Mouse (Mus musculus): ENCODE data around the gene Eef1akmt1.

Eef1akmt1 gene

DNA sequence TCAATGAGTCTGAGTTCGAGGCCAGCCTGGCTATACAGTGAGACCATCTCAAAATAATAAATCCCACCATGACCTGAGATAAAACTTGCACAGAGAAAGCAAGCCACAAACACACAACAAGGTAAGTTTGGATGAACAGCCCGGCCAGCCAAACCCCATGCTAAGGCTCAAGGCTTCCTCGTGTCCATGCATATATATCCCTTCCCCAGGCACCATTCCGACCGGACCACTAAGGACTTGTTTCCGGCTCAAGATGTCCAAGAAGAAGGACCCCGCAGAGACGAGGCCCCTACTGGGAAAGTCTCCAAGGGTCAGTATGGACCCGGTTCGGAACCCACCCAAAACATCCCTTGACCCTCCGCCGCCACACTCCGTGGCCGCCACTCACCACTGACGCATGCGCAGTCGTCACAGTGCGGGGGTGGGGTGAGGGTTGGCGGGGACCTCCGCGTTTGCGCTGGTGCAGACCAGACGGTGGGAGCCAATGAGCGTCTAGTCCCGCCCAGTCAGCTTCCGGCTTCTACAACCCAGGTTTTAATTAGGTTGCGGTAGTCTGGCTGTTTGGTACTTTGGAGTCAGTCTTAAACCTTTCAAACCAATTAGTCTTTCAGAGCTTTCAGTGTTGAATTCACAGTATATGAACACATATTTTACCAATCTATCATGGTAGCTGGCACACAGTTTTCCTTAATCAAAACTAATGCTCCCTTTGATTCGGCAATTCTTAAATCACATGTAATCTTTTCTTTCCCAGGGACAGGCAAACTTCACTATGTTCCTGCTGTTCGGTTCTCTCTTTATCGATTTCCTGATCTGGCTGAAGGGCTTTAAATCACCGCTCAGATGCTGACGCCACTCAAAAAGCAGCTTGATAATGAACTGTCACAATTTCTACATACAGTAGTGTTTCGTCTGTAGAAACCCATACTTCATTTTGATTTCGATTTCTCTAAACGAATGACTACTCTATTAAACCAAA is at the start of gene Eef1akmt1:
Gene Eef1akmt1, minus strand, starts transcription at position 458 of the 979 bp plus-strand sequence.
- peak; percentile 56 for DNase-seq (ENCODE audit: extremely low read depth, low read depth, low spot score)

DNA sequence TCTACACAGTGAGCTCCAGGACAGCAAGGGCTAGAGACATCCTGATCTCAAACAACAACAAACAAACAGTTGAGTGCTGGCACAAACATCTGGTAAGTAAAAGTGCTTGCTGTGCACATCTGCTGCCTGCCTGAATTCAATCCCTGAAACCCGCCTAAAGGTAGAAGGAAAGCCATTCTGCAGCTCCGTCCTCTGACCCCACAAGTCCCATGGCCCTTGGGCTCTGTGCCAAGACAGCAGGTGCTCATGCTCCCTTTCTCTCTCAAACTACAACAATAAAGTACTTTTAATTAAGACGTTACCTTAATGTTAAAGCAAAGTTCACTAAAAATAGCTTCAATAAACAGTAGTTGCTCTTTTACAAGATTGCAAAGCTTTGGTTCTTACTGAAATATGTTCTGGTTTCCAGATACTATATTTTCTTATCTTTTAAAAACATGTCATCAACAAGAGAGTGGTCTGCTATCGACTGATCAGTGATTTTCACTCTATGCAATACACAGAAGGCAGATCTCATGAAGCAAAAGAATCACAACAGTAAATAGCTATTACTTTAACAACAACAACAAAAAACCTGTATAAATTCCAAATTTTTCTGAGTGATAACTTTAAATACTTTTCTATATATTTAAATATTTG is 49.3 kb upstream of the Eef1akmt1 start:
- DNase-seq (ENCODE audit: extremely low read depth, low read depth, low spot score), result no peak

DNA sequence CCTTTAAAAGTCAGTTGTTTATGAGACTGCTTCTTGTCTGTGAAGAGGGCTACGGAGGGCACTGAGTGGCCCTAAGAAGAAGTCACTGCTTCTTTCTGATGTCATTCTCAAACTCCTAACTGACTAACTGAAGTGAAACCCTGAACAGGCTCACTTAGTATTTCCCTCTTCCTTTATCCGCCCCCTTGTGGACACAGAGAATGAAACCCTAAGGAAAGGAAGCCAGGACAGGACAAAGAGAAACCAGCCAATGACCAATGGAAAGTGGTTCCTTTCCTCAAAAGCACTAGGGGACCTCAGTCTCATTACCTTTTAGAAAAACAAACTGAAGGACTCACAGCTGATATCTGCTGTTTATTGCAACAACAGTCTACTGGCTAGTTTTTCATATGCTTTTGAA is 48.1 kb upstream of the Eef1akmt1 start:
- DNase-seq (ENCODE audit: extremely low read depth, low read depth, low spot score), result no peak

DNA sequence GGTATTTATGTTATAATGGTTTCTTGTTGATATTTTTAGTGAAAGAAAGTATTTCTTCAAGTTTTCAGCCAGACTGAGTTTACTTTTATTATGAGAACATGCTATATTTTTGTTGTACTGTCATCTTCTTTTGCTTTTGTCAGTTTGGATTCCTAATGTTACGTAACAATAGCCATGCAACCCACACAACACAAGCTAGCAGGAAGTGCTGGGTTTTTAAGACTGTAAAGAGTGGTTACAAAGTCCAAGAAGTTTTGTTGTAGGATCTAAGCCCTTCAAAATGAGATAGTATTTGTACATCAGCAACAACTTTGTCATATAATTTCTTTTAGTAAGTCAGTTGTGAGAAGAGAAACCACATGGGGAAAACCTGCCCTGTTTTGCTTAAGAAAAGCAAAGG is 46.3 kb upstream of the Eef1akmt1 start:
- DNase-seq (ENCODE audit: extremely low read depth, low read depth, low spot score), result no peak

DNA sequence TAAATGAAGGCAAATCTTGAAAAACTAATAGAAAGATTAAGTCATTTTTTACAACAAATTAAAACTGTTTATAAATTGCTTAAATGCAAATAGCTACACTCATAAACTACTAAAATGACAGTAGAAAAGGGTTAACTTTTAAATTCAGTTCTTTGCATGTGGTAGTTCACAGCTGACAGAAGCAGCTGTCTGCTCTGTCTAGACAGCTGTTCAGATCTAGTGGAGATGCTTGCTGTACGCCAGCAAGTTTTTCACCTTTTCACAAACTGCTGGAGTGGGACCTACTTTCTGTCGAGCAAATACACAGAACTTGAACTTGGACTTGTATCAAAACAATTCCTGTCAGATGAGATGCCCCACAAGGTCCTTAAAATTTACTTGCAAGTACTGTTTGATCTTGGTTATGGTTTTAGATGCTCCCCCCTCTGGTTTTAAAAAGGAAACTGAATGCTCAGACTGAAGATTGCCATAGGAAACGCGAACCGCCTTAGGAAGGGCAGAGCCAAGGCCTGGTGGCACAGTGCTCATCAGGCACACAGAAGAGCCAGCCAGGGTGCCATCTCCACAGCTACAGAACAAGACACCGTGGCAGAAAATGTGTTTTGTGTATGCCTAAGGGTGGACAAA is 45.0 kb upstream of the Eef1akmt1 start:
- no peak for DNase-seq (ENCODE audit: extremely low read depth, low read depth, low spot score)

DNA sequence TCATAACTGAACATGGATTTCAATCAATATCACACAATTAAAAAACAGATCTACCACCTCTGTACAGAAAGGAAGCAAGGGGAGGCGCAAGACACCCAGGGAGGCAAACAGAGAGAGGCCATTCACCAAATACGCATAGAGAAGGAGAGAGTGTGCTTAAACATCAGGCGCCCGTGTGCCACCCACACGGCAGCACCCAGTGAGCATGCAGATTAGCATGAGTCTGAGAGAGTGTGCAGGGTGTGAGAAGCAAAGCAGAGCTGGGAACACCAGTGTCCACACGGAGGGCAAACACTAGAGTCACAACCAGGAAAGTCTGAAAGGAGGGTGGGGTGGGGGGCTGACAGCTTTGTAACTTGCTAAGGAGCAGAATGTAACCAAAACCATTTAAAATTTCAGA is 44.4 kb upstream of the Eef1akmt1 start:
- no peak for DNase-seq (ENCODE audit: extremely low read depth, low read depth, low spot score)

DNA sequence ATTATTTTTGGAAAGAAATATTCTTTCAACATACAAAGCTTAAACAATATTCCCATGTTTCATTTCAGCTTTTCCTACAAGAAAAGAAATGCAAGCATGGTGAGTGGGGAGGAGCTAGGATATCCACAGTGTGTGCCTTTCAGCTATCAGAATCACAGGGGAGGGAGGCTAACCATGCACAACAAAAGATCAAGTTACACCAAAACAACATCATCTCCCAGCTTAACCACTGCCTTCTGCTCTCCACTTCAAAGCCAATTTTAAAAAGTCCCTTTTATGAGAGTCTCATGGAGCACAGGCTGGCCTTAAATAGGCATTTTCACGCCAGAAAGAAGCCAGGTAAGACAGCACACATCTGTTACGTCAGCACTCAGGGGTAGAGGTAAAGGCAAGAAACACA is 39.6 kb upstream of the Eef1akmt1 start:
- DNase-seq (ENCODE audit: extremely low read depth, low read depth, low spot score), result no peak

DNA sequence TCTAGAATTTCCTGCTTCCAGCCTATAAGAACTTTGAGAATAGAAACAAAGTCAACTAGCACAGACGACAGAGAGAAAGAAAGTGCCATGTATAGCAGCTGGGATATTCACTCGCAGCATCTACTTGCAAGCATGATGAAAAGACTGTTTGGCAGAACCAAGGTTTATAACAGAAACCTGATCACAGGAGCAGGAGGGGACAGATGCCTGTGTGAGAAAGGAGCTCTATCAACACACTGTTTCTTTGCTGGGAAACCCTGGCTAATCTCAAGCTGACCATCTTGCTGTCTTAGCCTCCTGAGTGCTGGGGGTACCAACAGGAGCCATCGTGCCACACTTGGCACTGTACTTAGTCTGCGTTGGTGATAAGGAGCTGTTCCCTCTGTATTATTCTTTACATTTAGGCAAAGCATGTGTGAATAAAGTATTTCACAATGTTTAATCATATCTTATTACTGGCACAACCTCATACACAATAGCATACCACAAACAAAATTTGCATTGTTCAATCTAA is 38.5 kb upstream of the Eef1akmt1 start:
- DNase-seq (ENCODE audit: extremely low read depth, low read depth, low spot score), result no peak

DNA sequence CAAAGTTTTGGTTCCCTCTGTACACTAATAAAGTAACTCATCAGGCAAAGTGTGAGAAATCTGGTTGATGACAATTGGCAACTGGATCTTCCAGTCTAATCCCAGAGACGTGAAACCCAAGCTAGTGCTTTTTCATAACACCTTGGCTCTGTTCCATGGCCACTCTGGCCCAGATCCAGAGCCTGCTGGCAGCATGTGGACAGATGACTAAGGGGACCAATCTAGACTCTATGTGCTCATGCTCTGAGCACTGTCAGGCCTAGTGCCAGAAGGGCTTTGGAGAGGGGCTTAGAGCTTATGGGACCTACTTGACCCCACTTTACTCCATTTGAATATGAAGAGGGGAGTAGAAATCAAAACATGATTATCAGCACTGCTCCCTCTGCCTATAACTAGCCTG is 36.1 kb upstream of the Eef1akmt1 start:
- peak; percentile 50 for DNase-seq (ENCODE audit: extremely low read depth, low read depth, low spot score)

DNA sequence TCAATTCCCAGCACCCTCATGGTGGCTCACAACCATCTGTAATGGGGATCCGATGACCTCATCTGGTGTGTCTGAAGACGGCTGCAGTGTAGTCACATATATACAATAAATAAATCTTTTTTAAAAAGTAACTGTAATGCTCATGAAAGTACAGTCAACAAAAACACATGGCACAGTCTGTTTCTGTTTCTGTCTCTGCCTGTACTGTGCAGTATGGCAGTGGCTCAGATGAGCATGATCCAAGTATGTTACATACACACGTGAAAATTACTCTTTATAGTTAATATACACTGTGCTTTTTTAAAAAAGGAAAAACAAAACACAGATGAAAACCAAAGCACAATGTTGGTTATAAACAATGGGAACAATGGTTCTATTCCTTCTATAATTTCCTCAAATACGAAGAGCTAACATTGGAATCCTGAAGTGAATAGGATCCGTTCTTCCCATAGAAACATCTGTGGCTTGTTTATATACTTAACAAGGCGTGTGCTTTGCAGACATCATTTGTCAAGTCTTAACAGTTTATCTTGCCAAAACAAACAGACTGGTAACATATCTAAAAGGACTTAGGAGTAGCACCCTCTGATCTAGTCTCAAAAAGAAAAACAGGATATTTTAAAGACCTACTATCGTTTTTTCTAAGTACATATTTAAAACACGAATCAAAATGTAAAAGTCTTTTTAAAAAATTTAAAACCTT is 35.4 kb upstream of the Eef1akmt1 start:
- no peak for DNase-seq (ENCODE audit: extremely low read depth, low read depth, low spot score)

DNA sequence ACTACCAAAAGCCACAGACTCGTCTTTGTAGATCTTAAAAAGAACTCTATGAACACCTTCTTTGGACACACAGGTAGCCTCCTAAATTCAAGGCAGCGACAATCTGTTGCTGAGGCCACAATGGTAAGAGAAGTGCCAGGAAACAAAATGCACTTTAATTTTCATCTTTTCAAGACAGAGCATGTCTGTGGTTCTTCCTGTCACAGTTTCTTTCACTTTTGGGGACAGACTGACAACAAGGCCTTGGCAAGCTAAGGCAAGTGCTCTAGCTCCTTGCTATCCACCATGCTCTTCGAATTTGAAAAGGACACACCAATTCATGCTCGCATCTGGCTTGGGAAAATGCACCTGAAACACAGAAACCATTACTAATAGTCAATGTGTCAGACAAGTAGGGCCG is 21.9 kb upstream of the Eef1akmt1 start:
- DNase-seq (ENCODE audit: extremely low read depth, low read depth, low spot score), result no peak

DNA sequence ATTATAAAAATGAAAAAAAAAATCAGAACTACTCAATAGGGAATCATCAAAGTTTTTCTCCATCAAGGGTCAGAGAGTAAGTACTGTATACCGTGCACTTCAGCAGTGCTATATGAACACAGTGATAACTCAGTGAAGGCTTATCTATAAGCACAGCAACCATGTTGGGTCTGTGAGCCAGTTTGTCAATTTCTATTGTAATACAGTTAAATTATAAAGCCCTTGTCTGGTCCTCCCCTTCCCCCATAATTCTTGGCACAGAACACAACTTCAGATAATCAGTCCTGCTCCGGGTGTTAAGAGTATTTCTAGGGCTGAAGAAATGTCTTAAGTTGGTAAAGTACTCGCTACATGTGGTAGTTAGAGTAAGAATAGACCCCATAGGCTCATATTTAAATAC is 20.4 kb upstream of the Eef1akmt1 start:
- no peak for DNase-seq (ENCODE audit: extremely low read depth, low read depth, low spot score)

DNA sequence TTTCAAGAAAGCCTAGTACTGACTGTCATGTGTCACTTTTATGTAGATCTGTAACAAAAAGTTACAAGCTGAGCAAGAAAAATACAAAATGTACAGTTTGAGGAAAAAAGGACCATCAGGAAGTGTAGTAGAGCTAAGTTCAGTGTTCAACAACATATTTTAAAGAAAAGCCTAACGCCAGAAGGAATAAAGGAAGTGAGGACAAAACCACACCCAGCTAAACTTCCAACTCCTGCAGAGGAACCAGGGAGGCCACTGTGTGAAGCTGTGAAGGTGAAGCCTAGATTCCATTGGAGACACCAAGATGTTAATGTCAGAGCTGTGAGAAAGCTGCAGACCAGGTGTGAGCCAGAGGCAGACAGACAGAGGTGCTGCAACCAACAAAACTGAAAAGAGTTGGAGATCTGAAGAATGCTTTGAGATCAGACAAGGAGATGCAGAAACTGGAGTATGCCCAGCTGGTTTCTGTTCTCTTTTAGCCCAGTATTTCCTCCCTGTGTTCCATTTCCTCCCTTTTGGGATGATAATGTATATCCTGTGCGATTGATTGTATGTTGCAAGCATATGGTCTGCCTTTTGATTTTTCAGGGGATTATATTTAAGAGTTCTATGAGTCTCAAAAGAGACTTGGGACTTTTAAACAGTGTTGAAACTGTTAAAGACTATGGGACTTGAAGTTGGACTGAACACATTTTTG is 5.1 kb upstream of the Eef1akmt1 start:
- DNase-seq (ENCODE audit: extremely low read depth, low read depth, low spot score), result no peak

DNA sequence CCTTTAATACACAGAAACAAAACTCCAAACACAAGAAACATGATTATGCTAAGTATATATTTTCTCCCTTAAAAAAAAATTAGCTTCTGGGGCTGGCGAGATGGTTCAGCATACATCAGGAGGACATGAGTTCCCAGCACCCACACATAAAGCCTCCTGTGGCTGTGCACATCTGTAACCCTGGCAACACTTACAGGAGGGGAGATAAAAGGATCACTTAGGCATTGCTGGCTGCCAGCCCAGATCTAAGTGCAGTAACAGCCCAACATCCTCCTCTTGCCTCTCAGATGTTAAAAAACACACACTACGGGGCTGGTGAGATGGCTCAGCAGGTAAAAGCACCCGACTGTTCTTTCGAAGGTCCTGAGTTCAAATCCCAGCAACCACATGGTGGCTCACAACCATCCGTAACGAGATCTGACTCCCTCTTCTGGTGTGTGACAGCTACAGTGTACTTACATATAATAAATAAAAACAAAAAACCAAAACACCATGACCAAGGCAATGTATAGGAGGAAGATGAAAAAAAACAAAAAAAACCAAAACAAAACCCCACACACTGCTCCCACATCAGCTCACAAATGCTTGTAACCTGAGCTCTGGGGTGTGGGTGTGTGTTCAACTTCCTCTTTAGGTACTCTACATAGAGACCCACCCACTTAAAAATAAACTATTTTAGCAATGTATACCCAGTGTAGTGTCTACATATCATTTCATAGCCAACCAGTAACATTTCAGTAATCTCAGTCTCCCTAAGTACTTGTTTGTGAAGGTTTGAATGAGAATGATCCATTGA is 3.6 kb upstream of the Eef1akmt1 start:
- DNase-seq (ENCODE audit: extremely low read depth, low read depth, low spot score), result no peak

DNA sequence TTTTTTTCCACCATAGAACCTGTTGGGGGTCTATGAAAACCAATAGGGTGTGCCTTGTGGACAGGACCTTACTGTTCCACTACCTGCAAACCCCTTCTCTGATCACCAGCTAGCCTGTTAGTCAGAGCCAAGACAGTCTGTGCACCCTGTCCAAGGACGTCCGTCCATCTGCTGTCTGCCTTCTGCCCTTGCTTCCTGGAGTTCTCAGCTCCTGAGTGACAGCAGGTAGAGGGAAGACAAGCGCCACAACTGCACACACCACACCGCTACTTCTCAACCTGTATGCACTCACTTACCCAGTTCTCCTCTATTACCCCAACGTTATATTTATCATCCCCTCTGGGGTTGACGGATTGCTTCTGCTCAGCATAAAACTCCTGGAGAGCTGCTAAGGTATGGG is 5.8 kb downstream of the Eef1akmt1 start:
- no peak for DNase-seq (ENCODE audit: extremely low read depth, low read depth, low spot score)

DNA sequence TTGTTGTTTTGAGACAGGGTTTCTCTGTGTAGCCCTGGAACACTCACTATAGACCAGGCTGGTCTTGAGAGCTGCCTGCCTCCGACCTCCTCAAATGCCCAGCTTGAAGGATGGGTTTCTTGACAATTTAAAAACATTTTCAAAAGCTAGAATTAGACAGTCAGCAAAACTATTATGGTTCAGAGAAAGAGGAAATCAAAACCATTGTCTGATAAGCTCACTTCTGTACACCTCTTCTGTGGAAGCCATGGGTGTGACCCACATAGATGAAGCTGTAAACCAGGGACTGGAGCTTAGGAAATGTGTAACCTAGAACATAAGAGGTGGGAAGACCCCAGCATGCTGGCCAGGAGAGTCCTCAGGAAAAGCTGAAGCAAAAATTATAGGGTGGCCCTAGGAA is 14.5 kb downstream of the Eef1akmt1 start:
- DNase-seq (ENCODE audit: extremely low read depth, low read depth, low spot score), result no peak

DNA sequence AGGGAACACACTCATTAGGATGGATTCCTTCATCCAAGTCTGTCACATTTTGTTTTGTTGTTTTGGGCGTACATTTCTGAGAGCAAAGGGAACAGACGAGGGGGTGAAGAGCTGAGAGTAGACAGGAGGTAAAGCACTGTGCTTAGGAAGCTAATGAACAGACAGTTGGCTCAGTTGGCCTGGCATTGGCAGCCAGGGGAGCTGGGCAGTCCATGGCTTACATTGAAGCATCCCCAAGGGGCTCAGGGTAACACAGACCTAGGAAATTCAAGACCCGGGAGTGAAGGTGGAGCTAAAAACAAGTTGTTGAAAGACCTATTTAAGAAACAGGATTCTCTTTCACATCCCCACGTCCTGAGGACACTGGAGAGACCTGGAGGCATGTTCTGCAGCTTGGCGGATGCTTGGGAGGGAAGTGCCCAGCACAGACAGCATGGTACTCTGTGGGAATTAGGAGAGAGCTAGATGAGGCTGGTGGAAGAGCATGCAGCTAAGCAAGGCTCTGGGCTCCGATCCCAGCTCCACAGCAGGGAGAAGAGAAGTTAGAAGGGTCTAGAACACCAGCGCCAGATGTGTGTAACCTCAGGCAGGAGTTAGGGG is 15.8 kb downstream of the Eef1akmt1 start:
- DNase-seq (ENCODE audit: extremely low read depth, low read depth, low spot score), result no peak

DNA sequence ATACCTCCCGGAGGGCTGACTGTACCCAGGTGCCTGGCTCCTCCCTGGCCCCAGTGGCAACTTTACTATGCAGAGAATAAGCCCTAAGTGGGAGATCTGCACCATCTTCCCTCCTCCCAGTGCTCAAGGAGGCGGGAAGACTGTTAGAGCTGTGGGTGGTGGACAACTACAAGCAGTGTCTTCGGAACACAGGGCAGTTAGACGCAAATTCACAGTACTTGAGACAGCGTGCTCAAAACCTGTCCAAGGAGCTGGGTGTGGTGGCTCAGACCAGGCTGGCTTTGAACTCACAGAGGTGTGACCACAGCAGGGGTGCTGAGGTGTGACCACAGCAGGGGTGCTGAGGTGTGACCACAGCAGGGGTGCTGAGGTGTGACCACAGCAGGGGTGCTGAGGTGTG is 17.0 kb downstream of the Eef1akmt1 start:
- no peak for DNase-seq (ENCODE audit: extremely low read depth, low read depth, low spot score)

DNA sequence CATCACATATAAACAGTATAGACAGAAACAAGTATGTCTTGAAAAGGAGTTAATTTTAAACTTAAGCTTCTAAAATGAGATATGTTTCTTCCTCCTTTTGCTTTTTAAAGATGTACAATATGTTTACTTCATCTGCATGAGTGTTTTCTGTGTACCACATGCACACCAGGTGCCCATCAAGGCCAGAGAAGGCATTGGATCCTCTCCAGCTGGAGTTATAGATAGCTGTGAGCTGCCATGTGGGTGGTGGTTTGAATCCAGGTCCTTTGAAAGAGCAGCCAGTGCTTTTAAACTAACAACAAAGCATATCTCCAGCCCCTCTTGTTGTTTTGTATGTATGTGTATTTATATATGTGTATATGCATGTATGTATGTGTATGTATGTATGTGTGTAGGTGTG is 18.5 kb downstream of the Eef1akmt1 start:
- no peak for DNase-seq (ENCODE audit: extremely low read depth, low read depth, low spot score)
